Mouse (Mus musculus) heart, adult 18-20 months (tissue): ENCODE measurements around the gene Mapk1ip1l. TPM values are rescaled to one million over a fixed set of nuclear protein-coding genes. Genes with fewer than 3 reads are reported as not detected.
"Not testable (repeated sequence)": the region's sequence is repeated elsewhere in the genome, so short reads cannot be mapped to it uniquely, and the experiment has no call there.

Experiments used
- DNase-seq, 2 experiments: peaks; one replicate each; pipeline ENCODE4 v3.0.0; 2021 to 2022; ENCODE audit warnings: mixed read lengths in 1 of 2
- total RNA-seq, 2 experiments: library from RNA; stranded (reverse); gene quantifications; 2 replicates each; pipeline ENCODE4 v1.2.3; 2021

Mapk1ip1l gene
- total RNA-seq, 2 experiments from 2014 or later: 26.6 to 34.1 TPM

DNA sequence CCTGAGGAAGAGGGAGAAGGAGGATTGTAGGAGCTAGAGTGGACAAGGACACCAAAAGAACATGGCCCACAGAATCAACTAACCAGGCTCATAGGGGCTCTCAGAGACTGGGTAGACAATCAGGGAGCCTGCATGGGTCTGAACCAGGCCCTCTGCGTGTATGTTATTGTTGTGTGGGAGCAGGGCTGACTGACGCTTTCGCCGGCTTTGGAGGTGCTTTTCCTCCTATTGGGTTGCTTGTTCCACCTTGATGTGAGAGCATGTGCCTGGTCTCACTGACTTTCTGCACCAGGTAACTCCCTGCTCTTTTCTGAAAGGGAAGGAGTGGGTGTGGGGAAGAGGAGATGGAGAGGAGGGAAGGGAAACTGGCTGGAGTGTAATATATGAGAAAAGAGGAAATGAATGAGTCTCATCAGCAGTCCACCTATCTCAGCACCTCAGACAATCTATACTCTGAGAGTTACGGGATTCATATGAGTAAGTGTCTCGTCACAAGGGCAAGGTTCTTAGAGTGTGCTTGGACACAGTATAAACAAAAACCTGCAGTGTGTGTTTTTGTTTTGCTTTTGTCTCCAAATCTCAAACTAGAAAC, 6.8 kb downstream of the Mapk1ip1l start:
- DNase-seq: no peak

DNA sequence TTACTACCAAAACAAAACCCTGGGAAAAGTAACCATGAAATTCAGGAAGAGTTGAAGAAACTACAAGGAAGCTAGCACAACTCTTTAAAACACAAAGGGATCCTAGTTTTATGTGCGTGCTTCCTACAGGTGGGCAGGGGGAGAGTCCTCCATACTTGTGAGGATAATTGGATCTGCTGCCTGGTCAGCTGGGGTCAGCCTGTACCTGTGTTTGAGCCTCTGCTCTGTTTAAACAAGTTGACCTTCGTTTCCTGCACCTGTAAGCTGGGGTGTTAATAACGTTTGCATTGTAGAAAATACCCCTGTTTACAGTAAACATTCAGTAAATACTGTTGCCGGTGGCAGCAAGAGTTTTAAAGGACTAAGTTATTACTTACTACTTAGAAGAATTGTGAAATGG, 7.9 kb downstream of the Mapk1ip1l start:
- no peak for DNase-seq

DNA sequence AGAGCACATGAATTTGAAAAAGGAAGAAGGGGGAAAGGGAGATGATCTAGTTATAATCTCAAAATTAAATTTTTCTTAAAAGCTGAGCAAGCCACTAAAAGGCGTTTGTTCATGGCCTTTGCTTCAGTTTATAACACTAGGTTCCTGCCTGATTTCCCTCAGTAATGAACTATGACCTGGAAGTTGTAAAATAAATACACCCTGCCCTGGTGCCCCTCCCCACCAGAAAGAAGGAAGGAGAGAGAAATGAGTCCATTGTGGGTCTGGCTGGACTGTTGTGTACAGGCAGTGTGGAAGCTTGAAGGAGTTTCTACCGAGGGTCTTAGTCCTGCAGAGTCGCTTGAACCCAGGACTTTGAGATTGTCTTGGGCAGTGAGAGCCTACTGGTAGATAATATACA, 9.6 kb downstream of the Mapk1ip1l start:
- DNase-seq: no peak

GRCm38 (mm10) chr14:47309061-47309460, 11.0 kb downstream of the Mapk1ip1l start:
- DNase-seq: no peak

DNA sequence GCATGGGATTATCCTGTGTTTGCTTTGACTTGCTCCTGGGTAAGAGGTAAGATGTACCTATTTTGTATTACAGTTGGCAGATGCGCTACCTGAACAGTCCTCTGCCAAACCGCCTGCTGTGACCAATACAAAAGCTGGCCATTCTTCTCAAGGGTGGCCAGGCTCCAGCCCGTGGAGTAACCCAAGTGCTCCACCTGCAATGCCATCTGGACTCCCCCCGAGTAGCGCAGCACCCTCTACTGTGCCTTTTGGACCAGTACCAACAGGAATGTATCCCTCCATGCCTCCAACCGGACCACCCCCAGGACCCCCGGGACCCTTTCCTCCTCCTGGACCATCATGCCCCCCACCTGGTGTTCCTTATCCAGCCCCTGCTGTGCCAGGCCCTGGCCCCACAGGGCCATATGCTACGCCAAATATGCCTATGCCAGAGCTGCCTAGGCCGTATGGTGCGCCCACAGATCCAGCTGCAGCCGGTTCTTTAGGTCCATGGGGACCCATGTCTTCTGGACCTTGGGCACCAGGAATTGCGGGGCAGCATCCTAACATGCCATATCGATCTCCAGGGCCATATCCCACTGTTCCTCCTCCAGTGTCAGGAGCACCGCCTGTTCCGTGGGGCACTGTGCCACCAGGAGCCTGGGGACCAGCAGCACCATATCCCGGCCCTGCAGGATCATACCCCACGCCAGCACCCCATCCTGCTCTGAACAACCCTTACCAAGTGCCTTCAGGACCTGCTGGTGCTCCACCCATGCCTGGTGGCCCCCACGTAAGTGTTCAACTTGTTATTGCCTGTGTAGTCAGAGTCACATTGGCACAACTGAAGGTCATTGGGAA, 12.5 kb downstream of the Mapk1ip1l start:
- DNase-seq: no peak

GRCm38 (mm10) chr14:47319362-47319761, 21.3 kb downstream of the Mapk1ip1l start:
- no peak for DNase-seq

DNA sequence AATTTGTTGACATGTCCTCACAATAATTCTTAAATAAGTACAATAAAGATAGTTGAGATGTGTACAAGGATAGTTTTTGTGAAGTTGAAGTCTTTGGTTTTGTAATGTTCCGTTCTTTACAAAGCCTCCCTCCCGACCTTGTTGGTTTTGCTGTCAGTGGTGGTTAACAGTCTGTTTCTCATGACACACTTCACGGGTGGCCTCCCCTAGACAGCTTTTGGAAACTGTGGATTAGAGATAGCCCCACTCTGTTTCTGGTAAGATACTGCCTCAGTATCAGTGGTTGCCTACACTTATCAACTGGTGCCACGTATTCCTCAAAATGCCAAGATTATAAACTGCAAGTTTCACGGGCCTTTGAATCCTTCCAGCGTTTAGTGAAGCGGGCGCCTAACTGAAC, 23.5 kb downstream of the Mapk1ip1l start:
- not testable (repeated sequence) for DNase-seq

DNA sequence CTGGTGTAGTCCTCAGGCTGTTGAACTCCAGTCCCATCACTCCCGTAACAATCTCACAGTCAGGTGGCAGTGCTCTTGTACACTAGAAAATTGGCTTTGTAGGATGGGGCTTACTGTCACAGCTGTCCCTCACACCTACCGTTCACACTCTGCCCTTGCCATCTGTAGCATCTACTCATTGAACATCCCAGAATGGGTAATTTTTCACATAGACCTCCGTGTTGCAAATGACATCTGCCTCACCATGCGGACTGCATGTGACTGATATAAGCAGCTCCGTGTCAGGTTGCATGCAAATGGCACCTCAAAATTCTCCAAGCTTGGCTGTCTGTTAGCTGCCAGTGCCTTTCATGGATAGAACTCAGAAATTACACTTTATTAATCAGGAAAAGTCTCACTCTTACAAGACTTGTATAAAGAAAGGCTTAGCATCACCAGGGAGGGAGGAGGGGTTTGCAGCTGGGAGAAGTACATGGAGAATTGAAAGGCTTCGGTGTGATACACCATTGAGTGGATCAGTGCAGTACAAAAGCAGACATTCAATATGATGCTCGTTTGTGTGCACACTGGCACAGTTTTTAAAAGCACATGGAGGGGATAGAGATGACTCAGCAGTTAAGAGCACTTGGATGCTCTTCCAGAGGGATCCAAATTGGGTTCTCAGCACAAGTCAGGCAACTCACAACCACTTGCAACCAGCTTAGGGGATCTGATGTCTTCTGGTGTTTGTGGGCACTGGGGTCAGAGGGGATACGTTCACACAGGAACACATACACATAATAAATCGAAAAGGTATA, 28.1 kb downstream of the Mapk1ip1l start:
- no peak for DNase-seq

GRCm38 (mm10) chr14:47327347-47327746, 29.3 kb downstream of the Mapk1ip1l start:
- DNase-seq: no peak

GRCm38 (mm10) chr14:47331920-47332319, 33.9 kb downstream of the Mapk1ip1l start:
- no peak for DNase-seq

DNA sequence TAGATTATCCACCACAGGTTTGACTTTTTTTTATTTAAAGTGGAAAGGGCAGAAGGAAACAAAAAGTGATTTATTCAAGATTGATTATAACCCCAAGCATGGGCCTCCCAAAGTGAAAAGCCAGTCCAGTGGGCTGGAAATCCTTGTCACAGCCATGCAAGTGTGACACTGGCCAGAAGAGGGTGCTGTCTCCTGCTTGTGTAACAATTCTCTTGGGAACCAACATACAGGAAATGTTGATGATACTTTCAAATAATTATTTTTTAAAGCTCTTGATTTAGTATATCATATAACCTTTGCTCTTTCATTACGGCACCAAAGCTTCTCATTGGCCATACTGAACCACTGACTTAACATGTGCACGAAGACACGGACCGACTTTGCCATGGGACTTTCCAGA, 36.8 kb downstream of the Mapk1ip1l start:
- peak; percentile 45 to 82 for DNase-seq

- DNase-seq: no peak
Observed at GRCm38 (mm10) chr14:47335300-47335699, 37.2 kb downstream of the Mapk1ip1l start.

DNA sequence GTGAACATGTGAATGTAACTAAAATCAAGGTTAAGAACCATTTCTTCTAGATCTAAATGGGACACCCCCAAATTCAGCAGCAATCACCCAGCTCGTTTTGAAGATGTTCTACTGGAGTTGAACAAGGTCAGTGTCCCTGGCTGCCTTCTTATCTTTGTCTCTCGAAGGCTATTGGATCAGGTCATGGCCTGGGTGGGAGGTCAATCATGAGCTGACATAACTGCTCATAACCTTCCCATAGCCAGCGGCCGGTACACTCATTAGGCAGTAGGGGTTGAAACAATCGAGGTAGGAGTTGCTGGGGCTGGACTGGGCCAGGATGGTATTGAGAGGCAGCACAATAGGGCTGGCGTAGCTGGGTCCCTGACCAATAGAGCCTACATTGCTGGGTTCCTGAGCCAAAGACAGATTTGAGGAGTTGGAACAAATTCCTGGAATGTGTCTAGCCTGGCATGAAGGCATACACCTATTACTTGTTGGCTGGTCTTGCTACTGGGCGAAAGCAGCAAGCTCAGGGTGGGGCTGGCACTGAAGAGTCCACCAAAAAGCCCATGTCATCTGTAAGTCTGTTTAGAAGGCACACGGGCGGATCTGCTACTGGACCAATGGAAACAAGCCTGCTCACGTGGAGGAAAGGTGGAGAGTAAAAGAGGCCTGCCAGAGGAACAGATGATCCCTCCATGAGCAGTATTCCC, 42.3 kb downstream of the Mapk1ip1l start:
- no peak for DNase-seq

GRCm38 (mm10) chr14:47341811-47342291, 43.8 kb downstream of the Mapk1ip1l start:
- no peak for DNase-seq

DNA sequence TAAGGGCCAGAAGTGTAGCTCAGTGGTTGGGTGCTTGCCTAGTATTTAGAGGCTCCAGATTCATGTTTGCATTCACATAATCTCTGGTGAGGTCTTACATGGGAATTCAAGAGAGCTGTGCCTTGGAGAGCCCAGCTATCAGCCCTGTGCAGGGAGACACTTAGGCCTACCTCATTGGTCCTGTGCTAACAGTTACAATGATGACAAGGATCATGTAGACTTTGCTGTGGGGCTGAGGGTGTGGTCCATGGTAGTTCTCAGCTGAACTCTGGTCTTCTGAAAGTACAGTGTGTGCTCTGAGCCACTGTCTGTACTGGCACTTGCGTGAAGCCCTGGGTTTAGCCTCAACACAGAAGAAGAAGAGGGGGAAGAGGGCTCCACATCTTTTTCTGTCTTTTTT, 48.6 kb downstream of the Mapk1ip1l start:
- DNase-seq: no peak

DNA sequence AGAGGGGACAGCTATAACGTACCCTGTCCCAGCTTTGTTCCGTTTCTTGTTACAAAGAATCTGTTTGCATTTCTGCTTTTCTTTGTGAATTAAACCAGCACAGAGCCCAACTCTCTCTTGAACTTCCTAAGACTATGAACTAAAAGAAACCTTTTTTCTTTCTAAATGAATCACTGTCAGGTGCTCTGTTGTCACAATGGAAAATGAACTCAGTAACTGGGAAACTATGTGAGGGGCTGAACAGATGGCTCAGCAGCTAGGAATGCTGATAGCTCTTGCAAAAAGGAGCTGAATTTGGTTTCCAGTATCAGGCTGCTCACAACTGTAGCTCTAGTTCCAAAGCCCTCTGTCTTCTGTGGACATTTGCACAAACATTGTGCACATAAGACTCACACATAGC, 52.9 kb downstream of the Mapk1ip1l start:
- no peak for DNase-seq

GRCm38 (mm10) chr14:47352272-47352671, 54.2 kb downstream of the Mapk1ip1l start:
- DNase-seq: no peak

DNA sequence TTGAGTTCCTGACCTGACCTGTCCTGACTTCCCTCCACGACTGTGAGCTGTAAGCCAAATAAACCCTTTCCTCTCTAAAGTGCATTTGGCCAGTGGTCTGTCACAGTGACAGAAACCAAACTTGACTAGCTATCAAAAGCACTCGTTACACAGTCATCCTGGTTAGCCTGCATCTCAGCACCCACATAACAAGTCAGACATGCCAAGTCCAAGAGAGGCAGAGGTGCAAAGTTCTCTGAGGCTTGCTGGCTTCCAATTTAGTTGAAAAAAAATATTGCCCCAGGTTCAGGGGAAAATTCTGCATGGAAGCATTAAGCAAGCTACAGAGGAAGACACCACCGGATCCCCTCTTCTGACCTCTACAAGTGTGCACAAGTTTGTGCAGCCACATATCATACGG, 55.2 kb downstream of the Mapk1ip1l start:
- DNase-seq: no peak

DNA sequence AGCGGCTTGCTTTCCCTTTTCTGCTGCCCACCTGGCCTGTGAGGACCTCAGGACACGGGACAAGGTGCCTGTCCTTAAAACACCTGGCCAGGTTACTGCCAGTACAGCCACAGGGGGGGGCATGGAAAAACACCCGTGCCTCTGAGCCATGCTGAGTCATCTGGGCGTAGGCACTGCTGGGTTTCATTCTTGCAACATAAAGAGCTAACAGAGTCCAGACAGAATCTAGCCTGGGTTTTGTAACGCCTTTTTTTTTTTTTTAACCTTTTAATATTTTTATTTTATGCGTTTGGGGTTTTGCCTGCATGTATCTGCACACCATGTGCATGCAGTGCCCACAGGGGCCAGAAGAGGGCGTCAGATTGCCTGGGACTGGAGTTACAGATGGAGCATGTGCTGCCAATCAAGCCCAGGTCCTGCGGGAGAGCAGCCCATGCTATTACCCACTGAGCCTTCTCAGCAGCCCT, 56.1 kb downstream of the Mapk1ip1l start:
- DNase-seq: peak in 1 of 2 experiments; percentile 33

- DNase-seq: no peak
Observed at GRCm38 (mm10) chr14:47354948-47355347, 56.9 kb downstream of the Mapk1ip1l start.

DNA sequence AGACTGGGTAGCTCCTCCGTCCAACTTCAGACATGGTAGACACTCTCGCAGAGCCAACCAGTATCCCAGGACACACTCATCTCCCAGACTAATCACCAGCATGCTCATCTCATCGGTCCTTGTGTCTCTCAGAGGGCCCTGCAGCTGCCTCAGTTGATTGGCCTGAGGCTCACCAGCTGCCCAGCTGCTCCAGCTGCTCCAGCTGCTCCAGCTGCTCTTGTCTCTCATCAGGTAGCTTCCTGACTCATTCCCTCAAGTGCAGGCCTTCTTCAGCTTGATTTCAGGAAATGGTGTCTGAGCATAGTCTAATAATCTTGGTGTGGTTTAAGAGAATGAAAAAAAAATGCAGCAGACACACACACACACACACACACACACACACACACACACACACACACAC, 58.6 kb downstream of the Mapk1ip1l start:
- no peak for DNase-seq

- peak in 1 of 2 experiments; percentile 12 for DNase-seq
Observed at GRCm38 (mm10) chr14:47359610-47360009, 61.5 kb downstream of the Mapk1ip1l start.
